Mouse (Mus musculus) WW6 (cell line): ENCODE measurements around the gene Elmsan1.
"Not testable (repeated sequence)": the region's sequence is repeated elsewhere in the genome, so short reads cannot be mapped to it uniquely, and the experiment has no call there.

Experiments
- DNase-seq: peaks from one replicate; pipeline ENCODE4 v3.0.0-alpha.2; 2013; ENCODE audit warnings: low read depth, low spot score

The Elmsan1 gene

DNA sequence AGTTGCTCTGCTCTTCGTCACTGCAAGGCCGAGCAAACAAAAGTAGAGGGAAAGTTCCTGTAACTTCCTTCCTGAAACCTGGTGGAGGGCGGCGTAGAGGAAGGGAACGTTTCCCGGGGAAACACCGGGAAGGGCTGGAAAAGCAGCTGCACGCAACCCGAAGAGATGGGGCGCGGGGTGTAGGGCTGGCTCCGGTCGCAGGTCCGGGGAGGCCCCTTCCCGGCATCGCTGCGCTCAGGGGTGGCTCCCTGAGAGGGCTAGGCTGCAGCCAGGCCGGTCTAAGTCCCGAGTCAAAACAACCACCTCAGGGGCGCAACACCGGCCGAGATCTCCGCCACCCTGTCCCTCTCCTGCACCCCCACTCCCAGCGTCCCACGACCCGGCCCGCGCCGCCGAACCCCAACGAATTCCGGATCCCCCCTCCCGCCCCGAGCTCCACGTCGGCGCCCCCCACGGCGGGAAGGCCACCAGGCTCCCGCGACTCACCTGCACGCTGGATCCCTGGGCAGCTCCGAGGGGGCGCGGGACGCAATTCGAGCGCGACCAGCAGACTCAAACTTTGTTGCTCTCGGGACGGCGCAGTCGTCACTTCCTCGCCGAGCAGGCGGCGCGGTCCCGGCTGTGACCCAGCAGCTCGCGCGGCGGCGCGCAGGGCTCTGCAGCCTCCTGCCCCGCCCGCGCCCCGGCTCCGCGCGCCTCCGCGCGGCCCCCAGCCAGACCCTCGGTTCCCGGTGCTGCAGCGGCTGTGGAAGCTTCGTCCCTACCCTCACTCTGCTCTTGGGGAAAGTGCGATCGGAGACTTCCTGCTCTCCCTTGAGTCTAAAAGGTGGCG, at the start of gene Elmsan1:
Gene Elmsan1, minus strand, starts transcription at position 593 of the 832 bp plus-strand sequence.
- DNase-seq: no peak

DNA sequence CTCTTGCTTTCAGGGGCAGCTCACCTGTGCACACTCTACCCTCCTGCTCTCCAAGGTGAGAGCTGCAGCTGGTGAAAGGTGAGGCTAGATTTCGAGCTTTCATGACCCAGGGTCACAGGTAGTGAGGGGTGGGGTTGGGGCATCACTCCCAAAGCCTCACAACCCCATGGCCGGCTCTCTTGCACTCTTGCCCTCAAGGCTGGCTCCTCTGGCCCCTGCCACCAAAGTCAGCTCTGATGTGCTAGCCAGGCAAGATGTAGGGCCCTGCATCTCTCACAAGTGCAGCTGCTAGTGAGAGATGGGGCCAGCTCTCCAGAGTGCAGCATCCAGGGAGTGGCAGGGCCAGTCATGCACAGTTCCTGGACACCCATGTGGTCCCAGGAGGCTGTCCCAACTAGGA, 48.6 kb upstream of the Elmsan1 start:
- no peak for DNase-seq

DNA sequence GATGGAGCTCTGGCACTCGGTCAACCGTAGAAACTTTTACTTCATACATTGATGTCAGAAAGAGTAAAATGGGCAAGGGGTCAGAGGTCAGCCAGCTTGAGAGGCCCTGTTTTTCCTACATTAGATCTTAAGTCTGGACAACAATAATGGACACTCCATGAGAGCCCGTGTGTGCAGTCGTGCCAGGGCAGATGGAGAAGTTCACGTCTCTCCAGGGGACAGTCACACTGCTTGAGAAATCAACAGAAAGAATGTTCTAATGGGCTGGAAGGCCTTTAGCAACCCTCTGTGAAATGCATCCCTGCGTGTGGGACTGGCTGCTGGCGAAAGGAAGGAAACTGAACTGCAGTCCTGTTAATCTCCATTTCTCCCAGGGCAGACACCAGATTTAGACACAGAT, 41.7 kb upstream of the Elmsan1 start:
- DNase-seq: no peak

DNA sequence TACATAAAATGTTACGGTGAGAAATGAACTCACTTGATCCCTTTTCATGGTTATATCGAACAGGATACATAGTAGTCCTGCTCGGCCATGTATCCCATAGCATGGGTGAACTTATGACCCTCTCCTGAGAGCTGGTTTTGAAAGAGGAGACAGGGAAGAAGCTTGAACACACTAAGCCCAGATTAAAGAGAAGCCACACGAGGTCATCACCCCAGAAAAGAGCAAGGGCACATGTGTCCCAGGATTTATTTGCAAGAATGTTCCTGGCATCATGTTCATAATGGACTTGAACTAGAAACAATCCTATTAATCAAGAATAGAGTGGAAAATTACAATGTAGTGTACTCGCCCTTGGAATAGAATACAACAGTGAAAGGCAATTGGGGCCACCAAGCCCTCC, 36.2 kb upstream of the Elmsan1 start:
- no peak for DNase-seq

DNA sequence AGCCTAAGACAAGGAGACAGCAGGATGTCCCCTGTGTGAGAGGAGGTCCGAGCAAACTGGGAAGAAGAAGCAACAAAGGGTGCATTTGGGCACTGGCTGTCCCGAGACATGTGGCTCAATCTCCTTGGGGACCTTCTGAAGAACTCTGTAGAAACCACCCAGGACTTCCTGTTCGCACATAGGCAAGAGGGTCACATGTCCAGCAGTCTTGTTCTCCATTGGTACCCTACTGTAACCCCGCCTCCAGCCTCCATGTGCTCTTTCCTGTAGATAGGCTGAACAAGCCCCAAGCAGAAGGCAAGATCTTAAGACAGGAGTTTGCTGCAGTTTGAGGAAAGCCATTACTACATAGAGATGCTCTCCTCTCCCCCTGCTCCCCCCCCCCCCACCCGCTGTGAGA, 34.1 kb upstream of the Elmsan1 start:
- DNase-seq: no peak

DNA sequence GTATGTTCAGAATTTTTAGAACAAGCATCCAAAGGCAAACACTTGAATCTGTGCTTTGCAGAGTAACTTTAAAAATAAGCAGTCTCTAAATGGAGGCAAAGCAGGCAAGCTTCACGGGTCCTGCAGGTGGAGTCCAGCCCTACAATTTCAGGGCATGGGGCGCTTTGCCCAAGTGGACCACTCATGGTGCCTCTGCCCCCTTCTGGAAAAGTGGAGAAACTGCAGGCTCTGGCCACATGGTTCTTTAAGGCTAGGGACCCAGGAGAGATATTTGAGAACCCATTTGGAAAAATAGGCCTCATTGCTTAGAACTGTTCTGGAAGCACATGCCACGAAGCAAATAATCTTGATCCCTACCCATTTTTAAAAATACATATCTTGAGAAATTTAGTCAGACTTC, 30.5 kb upstream of the Elmsan1 start:
- peak; percentile 47 for DNase-seq

DNA sequence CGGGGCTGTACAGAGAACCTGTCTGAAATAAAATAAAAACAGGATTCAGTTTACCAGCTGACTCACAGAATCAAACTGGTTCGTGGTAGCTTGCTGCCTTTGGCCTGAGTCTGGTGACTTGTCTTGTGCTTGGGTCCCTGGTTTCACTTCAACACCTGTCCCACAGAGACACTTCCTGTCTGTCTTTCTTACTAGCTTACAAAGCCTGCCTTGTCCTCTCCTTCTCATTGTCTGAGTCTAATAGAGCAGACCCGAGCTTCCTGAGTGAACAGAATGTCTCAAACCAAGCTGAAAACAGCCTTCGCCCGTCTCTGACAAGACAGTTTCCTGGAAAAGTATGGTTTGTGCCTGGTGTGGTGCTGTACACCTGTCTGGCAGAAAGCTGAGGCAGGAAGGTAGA, 27.0 kb upstream of the Elmsan1 start:
- no peak for DNase-seq

DNA sequence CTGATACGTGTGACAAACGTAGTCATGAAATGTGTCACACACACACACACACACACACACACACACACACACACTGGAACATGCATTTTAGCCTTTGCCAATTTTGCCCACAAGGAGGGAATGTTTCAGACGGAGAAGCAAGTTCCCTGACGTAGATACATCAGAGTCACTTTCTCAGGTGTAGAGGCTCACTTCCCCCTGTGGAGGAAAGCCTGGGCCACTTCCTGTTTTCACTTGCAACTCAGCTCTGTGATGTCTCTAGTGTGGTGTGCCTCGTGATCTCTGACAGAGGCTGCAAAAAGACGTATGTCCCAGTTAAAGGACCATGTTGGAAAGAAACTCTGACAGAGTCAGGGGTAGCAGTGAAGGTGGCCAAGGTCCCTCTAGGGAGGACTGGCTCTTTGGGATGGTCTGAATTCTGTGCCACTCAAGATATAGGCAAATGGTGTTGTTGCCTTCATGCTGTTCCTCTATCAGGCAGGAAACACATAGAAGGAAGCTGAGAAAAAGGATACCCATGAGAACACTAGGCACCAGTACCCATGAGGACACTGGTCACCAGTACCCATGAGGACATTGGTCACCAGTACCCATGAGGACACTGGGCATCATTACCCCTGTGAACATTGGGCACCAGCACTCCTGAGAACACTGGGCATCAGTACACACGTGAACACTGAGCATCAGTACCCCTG, 24.5 kb upstream of the Elmsan1 start:
- DNase-seq: no peak

DNA sequence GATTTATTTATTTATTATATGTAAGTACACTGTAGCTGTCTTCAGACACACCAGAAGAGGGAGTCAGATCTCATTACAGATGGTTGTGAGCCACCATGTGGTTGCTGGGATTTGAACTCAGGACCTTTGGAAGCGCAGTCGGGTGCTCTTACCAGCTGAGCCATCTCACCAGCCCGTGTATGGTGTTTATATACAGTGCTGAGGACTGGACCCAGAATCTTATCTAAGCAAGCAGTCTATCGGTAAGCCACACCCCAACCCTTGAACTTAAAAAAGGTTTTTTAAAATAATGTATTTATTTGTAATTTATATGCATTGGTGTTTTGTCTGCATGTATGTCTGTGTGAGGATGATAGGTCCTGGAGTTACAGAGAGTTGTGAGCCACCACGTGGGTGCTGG, 18.4 kb upstream of the Elmsan1 start:
- DNase-seq: not testable (repeated sequence)

DNA sequence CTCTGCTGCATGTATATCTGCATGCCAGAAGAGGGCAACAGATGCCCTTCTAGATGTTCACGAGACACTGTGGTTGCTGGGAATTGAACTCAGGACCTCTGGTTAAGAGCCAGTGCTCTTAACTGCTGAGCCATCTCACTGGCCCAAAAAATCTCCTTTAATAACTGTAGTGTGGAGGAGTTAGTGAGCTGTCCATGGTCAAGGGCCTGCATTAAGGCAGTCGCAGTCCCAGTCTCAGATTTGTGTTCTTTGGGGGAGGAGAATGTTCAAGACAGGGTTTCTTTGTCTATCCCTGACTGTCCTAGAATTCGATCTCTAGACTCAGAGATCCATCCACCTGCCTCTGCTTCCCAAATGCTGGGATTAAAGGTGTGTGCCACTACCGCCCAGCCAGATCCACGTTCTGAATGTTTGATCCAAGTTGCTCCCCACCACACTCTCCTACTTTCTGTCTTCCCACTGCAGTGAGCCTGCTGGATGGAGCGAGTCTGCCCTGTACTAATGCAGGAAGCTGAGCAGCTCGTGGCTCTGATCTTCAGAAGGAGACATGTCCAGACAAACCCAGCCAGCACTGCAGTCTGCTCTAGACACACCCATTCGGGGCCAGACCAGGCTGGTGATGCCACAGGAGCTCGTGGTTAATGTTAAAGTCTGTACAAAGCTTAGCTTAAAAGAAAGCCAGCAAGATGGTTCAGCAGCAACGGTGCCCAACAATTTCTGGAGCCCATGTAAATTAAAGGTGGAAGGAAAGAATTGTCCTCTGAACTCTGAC, 17.5 kb upstream of the Elmsan1 start:
- no peak for DNase-seq

DNA sequence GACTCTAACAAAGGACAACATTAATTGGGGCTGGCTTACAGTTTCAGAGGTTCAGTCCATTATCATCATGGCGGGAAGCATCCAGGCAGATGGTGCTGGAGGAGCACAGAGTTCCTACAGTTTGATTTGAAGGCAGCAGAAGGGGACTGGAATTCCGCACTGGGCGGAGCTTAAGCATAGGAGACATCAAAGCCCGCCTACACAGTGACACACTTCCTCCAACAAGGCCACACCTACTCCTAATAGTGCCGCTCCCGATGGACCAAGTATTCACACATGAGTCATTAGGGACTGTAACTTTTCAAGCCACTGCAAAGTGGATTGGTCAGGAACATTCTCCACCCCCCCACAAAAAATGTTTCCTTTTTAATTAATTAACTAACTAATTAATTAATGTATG, 16.9 kb upstream of the Elmsan1 start:
- DNase-seq: peak; percentile 65

DNA sequence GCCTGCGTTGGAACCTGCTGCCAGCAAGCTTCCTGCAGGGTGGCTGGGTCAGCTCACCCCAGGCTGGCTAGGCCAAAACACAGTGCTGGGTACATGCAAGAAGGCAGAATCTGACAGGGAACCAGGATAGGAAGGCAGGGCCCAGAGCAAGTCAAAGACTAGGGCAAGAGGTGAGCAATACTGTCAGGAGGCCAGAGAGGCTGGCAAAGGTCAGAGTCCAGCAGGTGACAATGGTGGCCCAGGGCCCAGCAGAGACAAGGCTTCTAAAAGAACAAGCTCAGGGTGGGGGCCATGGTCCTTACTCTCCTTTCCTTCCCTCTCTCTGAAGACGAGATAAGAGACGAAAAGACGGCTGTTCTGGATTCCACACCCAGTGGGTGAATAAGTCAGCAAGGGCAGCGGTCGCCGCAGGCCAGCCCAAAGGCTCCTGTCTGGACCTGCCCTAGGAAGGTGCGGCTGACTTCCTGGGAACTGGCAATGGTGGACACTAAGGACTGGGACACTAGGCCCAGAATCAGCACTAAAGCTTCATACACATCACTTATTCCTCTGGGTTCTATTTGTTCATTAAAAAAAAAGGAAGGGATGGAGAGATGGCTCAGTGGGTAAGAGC, 14.9 kb upstream of the Elmsan1 start:
- DNase-seq: no peak

DNA sequence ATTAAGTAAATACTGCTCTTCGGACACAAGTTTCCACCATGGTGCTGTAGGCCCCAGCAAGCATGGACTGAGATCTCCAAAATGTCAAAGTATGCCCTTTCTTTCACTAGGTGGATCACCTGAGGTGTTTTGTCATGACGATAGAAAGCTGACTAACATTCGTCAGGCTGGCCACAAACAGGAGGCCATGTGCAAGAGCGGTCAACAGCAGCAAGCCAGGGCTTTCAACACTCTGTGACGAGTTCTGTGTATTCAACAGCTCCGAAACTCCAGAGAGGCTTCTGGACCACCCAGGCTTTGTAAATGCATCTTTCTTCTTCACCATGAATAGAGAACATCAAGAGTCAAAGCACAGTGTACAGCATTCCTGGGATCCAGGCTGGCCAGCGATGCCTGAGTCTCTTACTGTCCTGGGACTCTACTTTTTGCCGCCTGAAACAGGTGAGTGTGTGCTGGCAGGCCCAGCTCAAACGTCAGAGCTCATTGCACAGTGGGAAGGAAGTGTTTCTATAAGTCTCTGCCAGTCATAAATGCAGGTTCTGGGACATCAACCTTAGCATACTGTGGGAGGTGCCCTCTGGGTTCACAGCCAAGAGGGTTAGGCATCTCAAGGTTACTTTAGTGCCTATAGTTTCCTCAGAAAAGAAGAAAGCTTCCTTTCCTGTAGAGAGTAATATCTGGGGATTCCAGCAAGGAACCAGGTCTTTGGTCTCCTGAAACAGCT, 7.6 kb upstream of the Elmsan1 start:
- DNase-seq: no peak

DNA sequence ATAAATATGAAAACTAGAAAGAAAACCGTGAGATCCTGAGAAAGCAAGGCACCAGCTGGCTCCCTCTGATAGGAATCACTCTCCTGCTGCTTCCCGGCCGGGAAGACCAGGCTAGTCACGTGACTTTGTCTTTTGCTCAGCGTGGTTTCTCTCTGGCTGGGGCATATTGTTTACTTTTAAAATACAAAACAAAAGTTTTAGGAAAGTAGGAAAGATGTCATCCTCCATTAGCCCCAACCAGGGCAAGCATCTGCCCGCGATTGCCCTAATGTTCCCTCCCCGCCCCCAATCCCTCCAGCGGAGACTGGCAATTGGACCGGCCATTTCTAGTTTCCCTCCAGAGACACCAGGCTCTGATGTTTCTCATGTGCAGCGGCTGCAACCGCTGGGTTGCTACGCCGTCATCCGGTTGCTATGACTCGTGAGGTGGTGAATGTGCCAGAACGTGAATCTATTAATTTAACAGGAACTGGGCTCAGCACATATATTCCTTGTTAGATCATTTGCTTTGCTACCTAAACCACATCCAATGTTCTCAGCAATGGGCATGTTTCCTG, 3.8 kb upstream of the Elmsan1 start:
- no peak for DNase-seq

DNA sequence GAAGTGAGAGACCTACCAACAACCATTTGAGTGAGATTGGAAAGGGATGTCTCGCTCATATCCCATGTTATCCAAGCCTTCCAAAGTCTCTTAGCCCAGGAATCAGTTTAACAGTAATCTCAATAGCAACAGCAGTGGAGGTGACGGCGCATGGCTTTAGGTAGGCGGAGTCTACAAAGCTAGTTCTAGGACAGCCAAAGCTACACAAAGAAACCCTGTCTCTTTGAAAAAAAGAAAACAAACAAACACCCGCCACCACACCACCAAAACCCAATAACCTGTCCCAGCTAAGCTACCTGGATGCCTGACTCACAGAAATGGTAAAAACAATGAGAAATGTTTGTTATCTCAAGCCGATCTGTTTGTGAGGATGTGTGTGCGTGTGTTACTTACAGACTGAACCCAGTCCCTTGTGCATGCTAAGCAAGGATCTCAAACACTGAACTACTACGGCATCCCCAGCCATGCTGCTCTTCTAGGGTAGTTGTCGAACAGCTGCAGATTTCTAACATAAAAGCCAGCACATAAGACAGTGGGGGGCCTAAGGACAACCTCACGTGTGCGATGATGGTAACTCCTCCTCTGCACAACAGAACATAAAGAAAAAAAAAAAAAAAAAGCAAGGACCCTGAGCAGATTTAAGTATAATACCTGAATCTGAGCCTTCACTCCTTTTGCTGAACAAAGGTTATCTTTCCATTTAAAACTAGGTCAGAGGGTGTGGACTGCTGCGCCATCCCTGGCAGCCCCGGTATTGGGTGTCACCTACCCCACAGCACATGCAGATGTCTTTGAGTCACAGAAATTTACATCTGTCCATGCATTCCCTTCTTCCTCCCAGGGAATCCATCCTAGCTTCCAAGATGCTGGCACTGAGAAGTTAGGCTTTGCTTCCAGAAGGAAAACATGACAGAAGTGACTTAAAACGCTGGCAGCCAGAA, 2.5 kb upstream of the Elmsan1 start:
- no peak for DNase-seq

DNA sequence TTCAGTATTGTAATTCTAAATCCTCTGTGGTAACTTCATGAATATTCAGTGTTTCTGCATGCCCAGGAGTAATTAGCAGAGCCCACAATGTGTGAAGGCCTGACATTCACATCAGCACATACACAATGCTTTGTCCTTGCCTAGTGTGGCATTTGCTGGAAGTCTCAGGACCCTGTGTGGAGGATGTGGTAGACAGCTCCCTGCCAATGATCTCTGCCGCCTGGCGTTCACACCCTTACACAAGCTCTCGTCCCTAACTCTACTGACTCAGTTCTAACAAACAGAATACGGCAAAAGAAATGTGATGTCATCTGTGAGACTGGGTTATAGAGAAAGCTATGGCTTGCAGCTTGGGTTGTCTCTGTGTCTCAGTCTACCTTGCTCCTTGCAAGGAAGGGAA, 1.8 kb upstream of the Elmsan1 start:
- DNase-seq: no peak

DNA sequence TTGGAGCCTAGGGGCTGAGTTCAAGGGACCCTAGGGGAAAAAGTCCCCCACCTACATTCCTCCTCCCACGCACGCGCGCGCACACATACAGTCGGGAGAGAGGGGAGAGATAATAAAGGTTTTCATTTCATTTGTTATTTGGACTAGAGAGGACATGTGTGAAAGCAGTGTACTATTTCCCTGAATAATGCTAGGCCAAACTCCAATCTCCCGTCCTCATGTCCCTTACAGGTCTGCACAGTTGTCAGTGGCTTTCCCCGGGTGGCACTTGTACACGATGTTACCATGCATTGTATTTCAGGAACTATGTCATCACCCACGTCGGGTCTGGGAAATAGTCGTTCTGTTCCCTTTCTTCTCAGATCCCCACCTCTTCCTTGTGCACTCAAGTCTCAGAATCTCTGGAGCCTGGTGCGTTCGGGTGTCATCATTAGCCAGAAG, 460 bp upstream of the Elmsan1 start:
- DNase-seq: no peak

DNA sequence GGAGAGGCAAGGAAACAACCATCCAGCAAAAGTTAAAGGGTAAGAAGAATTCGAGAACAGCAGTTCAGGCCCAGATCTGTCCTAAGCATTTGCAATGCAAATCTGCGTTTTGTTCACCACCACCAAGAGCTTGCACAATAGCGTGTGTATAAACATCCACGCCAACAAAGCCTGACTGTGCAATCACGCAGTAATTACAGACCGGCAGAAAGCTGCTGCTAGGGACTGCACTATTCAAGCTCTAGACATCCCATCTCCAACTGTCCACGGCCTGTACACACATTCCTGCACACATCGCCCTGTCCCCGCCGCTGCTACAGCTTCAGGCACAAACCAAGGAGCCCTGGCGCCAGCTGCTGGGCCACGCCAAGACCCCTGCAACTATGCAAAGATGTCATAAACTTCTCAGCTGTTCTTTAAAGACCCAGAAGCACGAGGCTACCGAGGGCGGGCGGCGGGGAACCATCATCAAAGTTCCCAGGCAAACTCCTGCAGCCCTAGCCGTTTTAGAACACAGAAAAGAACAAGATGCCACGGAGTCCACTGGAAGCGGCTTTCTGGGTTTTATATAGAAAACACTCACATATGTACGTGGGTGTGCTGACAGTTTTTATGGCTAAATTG, 1.1 kb downstream of the Elmsan1 start:
- DNase-seq: no peak

DNA sequence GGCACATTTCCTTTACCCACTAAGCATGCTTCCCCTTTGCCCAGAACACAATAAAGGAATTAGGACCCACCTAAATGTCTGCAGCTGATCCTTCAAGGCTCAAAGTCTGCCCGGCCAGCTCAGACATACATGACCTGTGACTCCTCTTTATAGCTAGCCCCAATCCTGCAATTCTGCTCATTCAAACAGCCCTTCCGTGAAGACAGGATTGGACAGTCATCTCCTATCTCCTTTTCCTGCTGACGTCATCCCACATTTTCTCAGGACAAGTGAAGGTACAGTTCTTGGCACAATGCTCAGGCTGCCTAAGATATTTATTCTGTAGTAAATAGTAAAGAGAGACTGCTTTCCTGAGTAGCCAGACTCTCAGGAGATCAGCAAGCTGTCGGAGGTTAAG, 1.6 kb downstream of the Elmsan1 start:
- DNase-seq: no peak
